Mouse (Mus musculus): ENCODE results near the gene Myt1. TPM values are rescaled to one million over a fixed set of nuclear protein-coding genes. Genes with fewer than 3 reads are reported as not detected.

The Myt1 gene
- 10 to 100 TPM; 35.7 to 37.7 TPM for total RNA-seq (2021)

- DNase-seq: peak; percentile 50
- intact Hi-C loops (cut with DNase I): no loop called here
Observed at GRCm38 (mm10) chr2:181763006-181763830, at the start of gene Myt1. Myt1 (plus strand) TSS chr2:181763332.

DNA sequence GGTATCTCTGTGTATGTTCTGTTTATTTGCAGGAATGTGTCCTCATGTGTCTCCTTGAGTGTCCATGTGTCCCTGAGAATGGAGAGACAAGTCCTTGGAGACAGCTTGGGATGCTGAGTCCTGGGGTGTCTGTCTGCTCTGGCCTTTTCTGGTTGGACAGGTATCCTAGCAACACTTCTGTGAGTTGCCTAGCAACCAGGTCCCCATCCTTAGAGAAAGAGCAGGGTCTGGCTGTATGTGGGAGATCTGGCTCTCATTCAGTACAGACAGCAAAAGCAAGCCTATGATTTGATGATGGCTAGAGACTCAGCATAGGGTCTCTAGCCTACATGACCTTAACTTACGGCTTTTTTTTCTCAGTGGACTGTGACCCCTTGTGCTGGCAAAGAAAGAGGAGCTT is 49.4 kb upstream of the Myt1 start:
- peak; percentile 43 for DNase-seq
- intact Hi-C loops (cut with DNase I): no loop called here

DNA sequence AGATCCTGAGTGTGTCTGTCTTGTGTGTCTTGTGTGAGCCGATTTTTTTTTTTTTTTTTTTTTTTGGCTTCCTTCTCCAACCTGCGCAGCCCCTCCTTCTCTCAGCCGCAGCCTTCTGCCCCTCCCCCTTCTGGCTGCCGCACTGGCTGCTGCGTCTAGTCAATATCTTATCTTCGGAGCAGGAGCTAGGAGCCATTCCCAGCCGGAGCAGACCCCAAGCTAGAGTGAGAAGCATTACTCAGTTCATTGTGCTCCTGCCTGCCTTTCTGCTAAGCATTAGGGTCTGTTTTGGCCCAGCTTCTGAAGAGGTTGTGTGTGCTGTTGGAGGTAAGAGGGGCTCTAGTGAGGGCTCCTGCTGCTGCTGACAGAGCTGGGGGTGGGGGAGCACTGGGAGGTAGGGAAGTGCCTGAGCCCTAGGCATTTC is 48.2 kb upstream of the Myt1 start, which contains the start of gene Oprl1:
Gene Oprl1, plus strand, starts transcription at position 114 of the 424 bp plus-strand sequence.
- intact Hi-C loops (cut with DNase I): no loop called here
- DNase-seq: peak; percentile 70

DNA sequence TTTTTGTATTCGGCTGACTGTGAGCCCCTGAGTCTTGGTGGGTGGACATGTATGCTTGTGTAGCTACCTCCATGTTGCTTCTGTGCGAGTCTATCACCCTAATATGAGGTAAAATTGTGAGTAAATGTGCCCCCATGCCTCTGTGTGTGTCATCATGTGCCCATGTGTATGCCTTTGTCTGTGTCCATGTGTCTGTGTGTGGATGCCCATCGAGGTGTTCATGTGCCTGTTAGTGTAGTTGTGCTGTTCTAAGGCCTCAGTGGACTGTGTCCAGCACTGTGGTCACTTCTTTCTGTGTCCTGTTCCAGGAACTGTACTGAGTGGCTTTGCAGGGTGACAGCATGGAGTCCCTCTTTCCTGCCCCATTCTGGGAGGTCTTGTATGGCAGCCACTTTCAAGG is 47.8 kb upstream of the Myt1 start:
- intact Hi-C loops (cut with DNase I): no loop called here
- no peak for DNase-seq

- intact Hi-C loops (cut with DNase I): no loop called here
- no peak for DNase-seq
Observed at GRCm38 (mm10) chr2:181716991-181717390, 46.1 kb upstream of the Myt1 start.

DNA sequence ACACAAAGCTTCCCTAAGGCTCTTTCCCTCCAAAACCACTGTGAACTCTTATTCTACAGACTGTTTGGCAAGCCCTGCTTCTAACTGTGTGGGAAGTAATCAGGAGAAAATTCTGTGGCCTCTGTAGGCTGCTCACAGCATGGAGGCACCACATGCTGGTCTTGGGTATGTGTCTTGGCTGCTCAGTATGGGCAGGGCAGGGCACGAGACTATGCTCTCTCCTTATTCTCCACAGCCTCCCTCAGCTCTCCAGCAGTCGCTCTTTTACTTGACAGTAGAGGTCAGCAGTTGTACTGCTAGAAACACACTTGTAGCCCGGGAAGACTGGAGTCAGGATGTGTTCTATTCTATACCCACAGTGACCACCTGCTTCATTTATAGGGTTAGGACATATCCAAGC is 43.1 kb upstream of the Myt1 start:
- DNase-seq: peak; percentile 23
- intact Hi-C loops (cut with DNase I): loop anchor here (10.0 kb wide), 1 partner anchor 145 kb away; the partner anchor contains the start of gene Polr3k

DNA sequence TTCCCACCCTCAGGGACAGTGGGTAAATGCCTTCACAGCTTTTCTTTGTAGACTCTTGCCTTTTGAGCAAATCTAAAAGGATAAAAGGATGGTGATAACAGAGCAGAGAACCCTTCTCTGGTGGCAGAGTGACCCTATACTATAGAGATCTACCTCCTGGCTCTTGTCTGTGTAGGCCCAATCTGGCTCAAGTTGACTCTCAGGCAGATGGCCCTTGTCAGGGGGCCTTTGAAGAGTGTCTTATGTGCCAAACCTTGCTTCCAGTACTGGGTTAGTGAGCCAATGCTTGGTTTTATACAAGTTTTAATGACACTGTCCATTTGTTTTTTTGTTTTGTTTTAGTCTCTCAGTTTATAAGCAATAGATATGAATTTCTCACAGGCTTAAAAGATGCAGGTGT is 41.9 kb upstream of the Myt1 start:
- intact Hi-C loops (cut with DNase I): loop anchor here (10.0 kb wide), 1 partner anchor 144 kb away; the partner anchor contains the start of gene Polr3k
- DNase-seq: peak; percentile 49

DNA sequence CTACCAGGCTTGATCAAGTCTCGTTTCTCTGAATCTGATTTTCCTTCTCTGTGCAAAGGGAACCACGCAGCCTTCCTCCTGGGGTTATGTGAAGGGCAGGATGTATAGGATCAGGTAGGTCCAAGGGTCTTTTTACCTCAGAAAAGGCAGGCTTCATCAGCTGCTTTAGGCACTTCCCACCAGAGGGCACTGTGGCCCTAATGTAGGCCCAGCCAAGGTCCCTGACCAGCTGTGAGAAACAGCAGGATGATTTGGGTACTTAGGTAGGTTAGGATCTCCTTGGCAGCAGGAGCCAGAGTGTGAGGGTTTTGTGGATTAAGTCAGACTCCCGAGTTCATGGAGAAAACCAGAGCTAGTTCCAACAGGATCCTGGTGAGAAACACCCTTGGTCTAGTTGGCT is 40.9 kb upstream of the Myt1 start:
- peak; percentile 67 for DNase-seq
- intact Hi-C loops (cut with DNase I): loop anchor here (10.0 kb wide), 1 partner anchor 143 kb away; the partner anchor contains the start of gene Polr3k

DNA sequence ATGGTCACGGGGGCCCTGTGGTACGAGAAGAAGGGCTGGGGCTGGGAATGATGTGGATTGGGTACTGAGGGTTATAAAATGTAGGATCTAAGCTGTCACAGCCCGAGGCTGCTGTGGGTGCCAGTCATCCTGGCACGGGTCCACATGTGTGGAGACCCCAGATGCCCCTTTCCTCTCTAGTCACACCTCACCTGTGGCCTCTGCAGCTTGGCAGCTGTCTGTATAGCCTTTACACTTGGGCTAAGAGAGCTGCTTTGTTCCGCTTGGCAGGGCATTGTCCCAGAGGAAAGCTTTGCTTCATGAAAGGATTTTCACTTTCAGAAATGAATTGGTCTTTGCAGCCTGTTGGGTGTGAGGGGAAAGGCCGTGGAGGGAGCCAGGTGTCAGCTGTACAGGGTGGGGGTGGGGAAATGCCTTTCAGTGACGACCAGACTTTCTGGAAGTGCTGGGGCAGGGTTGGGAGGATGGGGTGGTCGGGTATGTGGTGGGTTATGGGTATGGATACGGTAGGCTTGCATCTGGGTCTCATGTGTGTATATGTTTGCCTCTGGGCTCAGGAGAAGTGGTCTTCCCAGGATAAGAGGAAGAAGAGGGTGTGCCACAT is 35.4 kb upstream of the Myt1 start:
- peak; percentile 60 for DNase-seq
- intact Hi-C loops (cut with DNase I): loop anchor here (10.0 kb wide), 1 partner anchor 137 kb away; the partner anchor contains the start of gene Polr3k

DNA sequence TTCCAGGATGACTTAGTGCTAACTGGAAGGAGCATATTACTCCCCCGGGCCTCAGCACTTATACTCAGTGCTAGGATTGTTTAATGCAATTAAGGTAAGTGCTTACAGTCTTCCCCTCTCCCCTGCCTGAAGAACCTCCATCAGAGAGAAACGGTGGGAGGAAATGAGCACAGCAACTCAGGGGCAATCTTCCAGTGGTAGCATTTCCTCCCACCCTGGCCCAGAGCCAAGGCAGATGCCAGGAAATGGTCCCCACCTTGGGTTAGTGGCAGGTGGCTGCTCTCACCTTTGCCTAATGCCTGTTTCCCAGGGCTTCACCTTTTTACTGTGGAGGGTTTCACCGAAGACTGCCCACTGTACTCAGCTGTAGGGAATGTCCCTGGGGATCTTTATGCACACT is 33.1 kb upstream of the Myt1 start:
- intact Hi-C loops (cut with DNase I): no loop called here

DNA sequence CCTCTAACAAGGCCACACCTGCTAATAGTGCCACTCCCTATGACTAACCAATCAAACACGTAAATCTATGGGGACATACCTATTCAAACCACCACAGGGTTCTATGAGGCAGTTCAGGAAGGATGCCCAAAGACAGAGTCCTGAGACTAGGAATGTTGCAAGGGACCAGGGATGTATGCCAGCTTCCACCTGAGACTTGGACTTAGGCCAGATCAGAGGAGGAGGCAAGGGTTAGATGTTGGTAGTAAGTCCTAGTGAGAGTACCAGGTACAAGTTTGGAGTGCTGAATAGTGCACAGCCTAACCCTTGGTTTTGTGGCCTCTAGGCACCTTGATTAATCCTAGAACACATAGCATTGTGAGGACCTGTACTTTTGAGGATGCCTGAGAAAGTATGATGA is 10.5 kb upstream of the Myt1 start:
- no peak for DNase-seq
- intact Hi-C loops (cut with DNase I): no loop called here

More for the DNA sequence above, 33.1 kb upstream of the Myt1 start:
- no peak for DNase-seq

GRCm38 (mm10) chr2:181758147-181758725 is 4.9 kb upstream of the Myt1 start:
- intact Hi-C loops (cut with DNase I): no loop called here
- DNase-seq: no peak

DNA sequence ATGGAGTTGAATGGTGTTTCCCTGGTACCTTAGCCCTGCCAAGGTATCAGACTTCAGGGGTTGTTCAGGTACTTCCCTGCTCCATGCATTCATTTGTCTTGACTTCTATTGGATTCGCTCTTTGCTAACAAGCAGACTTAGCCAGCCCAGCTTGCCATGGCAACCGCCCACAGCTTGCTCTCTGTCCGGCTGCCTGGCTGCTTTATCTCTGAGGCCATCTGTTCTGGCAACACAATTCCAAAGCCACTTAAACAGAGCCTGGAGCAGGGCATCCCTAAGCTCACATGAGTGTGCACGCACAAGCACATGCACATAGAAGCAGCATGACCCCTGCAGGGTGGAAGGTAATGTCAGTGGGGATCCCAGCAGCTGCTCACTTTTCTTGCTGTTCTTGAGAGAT is 4.1 kb upstream of the Myt1 start:
- intact Hi-C loops (cut with DNase I): no loop called here
- peak; percentile 88 for DNase-seq

GRCm38 (mm10) chr2:181763886-181764527 is 875 bp downstream of the Myt1 start:
- intact Hi-C loops (cut with DNase I): no loop called here
- peak; percentile 53 for DNase-seq

DNA sequence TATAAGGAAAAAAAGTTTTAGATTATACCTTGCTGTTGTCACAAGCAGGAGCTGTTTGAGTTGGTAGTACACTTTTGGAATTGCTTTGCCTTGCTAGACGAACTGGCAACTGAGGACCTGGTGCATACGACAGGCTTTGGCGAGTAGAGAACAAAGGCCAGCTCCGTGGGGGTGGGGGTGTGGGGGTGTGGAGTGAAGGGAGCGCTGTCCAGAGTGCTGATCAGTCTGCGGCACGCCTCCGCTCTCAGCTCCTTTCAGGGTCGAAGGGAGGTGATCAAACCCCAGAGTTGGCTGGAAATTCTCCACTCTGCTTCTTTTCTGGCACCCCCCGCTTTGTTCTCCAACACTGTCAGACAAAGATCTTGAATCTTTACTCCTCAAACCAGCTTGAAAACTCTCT is 1.5 kb downstream of the Myt1 start:
- intact Hi-C loops (cut with DNase I): no loop called here
- DNase-seq: peak; percentile 82

DNA sequence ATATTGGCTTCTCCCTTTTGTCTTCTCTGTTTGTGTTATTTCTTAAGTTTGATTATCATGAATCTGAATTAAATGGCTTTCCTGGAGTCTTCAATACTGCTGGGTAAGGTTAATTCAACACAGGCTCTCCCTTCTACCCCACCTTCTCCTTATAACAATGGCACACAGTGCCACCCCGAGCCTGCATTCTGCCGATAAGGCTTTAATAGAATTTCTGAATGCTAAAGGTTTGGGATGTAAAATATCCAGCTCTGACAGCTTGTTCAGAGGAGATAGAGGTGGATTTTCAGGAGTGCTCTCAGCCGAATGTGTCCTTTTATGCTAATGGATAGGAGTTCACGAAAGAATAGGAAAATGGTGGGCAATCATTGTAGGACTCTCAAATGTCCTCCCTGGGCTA is 2.1 kb downstream of the Myt1 start:
- DNase-seq: no peak
- intact Hi-C loops (cut with DNase I): no loop called here

GRCm38 (mm10) chr2:181766672-181767557 is 3.8 kb downstream of the Myt1 start:
- peak; percentile 53 for DNase-seq
- intact Hi-C loops (cut with DNase I): no loop called here

- intact Hi-C loops (cut with DNase I): no loop called here
Observed at GRCm38 (mm10) chr2:181768451-181768850, 5.3 kb downstream of the Myt1 start.

DNA sequence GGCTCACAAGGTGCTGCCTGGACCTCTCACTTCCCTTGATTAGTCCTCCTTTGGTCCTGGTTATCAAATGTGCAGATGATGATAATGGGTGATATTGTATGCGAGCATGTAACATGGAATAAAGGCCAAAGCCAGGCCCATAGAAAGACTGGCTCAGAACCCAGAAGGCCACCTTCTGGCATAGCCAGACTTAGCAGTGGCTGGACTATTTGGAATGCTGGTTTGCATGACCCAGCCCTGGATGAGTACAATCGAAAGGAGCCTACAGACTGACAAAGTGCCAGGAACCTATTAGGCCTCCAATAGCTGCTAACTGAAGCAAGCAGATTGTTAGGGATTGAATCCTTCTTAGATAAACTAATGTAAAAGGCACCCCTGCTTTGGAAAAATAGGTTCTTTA is 6.3 kb downstream of the Myt1 start:
- intact Hi-C loops (cut with DNase I): no loop called here
- no peak for DNase-seq

More at GRCm38 (mm10) chr2:181768451-181768850, 5.3 kb downstream of the Myt1 start:
- no peak for DNase-seq

DNA sequence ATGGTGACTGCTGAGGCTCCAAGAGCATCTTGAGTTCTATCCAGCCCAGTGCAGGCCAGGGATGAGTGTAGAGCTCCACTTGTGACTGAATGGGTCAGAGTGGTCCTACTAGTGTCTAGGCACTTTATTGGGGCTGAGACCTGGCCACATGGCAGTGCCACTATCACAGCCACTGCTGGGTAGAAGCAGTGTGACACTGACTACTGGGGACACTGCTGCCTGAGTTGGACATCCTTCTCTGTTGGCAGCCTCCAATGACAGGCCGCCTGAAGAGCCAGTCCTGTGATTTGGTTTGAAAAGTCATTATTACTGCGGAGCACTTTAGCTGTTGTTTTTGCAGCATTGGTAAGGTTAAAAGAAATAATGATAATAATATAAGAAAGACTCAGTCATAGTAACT is 10.1 kb downstream of the Myt1 start:
- no peak for DNase-seq
- intact Hi-C loops (cut with DNase I): no loop called here
